Mouse (Mus musculus): ENCODE measurements around the gene Plcb1. TPM values are rescaled to one million over a fixed set of nuclear protein-coding genes. Genes with fewer than 3 reads are reported as not detected.
A peak's percentile ranks its signal among the peaks of the same experiment; 100 is the strongest.

The Plcb1 gene
- total RNA-seq, 1 experiment, result 0.89 TPM

GRCm38 (mm10) chr2:135053391-135053790 lies 267.5 kb downstream of the Plcb1 start:
- TF ChIP-seq MAFK (IDR thresholded peaks at IDR 0.05; ENCODE audit: insufficient read depth, low read depth, low read length) (no peak), CHD2 (IDR thresholded peaks at IDR 0.05; ENCODE audit: low read depth, low read length) (no peak), HCFC1 (IDR thresholded peaks at IDR 0.05; ENCODE audit: borderline replicate concordance, insufficient read depth, low read length) (no peak), ZNF384 (IDR thresholded peaks at IDR 0.05; ENCODE audit: low read depth, low read length) (no peak), ZC3H11A (IDR thresholded peaks at IDR 0.05; ENCODE audit: borderline replicate concordance, low read depth, low read length) (no peak)
- Histone ChIP-seq H3K4me3 (ENCODE audit: insufficient read depth in 1 of 2, low read depth in 1 of 2, low read length in 2 of 2, poor library complexity in 1 of 2, severe bottlenecking in 1 of 2) (no peak overlapping the region), H3K4me1 (ENCODE audit: control insufficient read depth in 2 of 2, insufficient read depth in 2 of 2, low read length in 2 of 2, poor library complexity in 1 of 2) (no peaks in the 10 kb centered on the region), H3K9me3 (ENCODE audit: control insufficient read depth, insufficient read depth, low read depth, low read length) (no peaks in the 10 kb centered on the region), H3K36me3 (ENCODE audit: control insufficient read depth, insufficient read depth, low read length, poor library complexity, severe bottlenecking) (no peaks in the 10 kb centered on the region), H3K9ac (ENCODE audit: insufficient read depth, low read depth, low read length, poor library complexity, severe bottlenecking) (no peak overlapping the region), H3K27ac (ENCODE audit: insufficient read depth, low read depth, low read length, poor library complexity, severe bottlenecking) (no peak overlapping the region)
- no peak for DNase-seq (ENCODE audit: low read depth, low spot score)
- in situ Hi-C loops (cut with MboI; ENCODE audit: low sequenced_read_pairs in 2 of 2, unreplicated experiment in 2 of 2), result no loop called here

- Histone ChIP-seq H3K27ac (ENCODE audit: insufficient read depth, low read depth, low read length, poor library complexity, severe bottlenecking) (no peak overlapping the region), H3K9me3 (ENCODE audit: control insufficient read depth, insufficient read depth, low read depth, low read length) (no peaks in the 10 kb centered on the region), H3K4me1 (ENCODE audit: control insufficient read depth in 2 of 2, insufficient read depth in 2 of 2, low read length in 2 of 2, poor library complexity in 1 of 2) (peaks cover 0 to 5% of the 10 kb centered on the region in 2 experiments; a peak in 2 of 4 replicates), H3K4me3 (ENCODE audit: insufficient read depth in 1 of 2, low read depth in 1 of 2, low read length in 2 of 2, poor library complexity in 1 of 2, severe bottlenecking in 1 of 2) (no peak overlapping the region), H3K36me3 (ENCODE audit: control insufficient read depth, insufficient read depth, low read length, poor library complexity, severe bottlenecking) (no peaks in the 10 kb centered on the region), H3K9ac (ENCODE audit: insufficient read depth, low read depth, low read length, poor library complexity, severe bottlenecking) (no peak overlapping the region)
- in situ Hi-C loops (cut with MboI; ENCODE audit: low sequenced_read_pairs in 2 of 2, unreplicated experiment in 2 of 2), result no loop called here
- TF ChIP-seq ZC3H11A (IDR thresholded peaks at IDR 0.05; ENCODE audit: borderline replicate concordance, low read depth, low read length), result no peak
- no peak for TF ChIP-seq MAFK (IDR thresholded peaks at IDR 0.05; ENCODE audit: insufficient read depth, low read depth, low read length)
- TF ChIP-seq ZNF384 (IDR thresholded peaks at IDR 0.05; ENCODE audit: low read depth, low read length), result no peak
- TF ChIP-seq HCFC1 (IDR thresholded peaks at IDR 0.05; ENCODE audit: borderline replicate concordance, insufficient read depth, low read length), result no peak
- TF ChIP-seq CHD2 (IDR thresholded peaks at IDR 0.05; ENCODE audit: low read depth, low read length), result no peak
- no peak for DNase-seq (ENCODE audit: low read depth, low spot score)
Observed at GRCm38 (mm10) chr2:135067419-135067818, 281.6 kb downstream of the Plcb1 start.

- in situ Hi-C loops (cut with MboI; ENCODE audit: low sequenced_read_pairs in 2 of 2, unreplicated experiment in 2 of 2), result no loop called here
- Histone ChIP-seq H3K27ac (ENCODE audit: insufficient read depth, low read depth, low read length, poor library complexity, severe bottlenecking) (no peak overlapping the region), H3K4me1 (ENCODE audit: control insufficient read depth in 2 of 2, insufficient read depth in 2 of 2, low read length in 2 of 2, poor library complexity in 1 of 2) (peaks cover 5 to 10% of the 10 kb centered on the region in 2 experiments; a peak in 3 of 4 replicates), H3K9me3 (ENCODE audit: control insufficient read depth, insufficient read depth, low read depth, low read length) (no peaks in the 10 kb centered on the region), H3K9ac (ENCODE audit: insufficient read depth, low read depth, low read length, poor library complexity, severe bottlenecking) (no peak overlapping the region), H3K36me3 (ENCODE audit: control insufficient read depth, insufficient read depth, low read length, poor library complexity, severe bottlenecking) (no peaks in the 10 kb centered on the region), H3K4me3 (ENCODE audit: insufficient read depth in 1 of 2, low read depth in 1 of 2, low read length in 2 of 2, poor library complexity in 1 of 2, severe bottlenecking in 1 of 2) (no peak overlapping the region)
- TF ChIP-seq CHD2 (IDR thresholded peaks at IDR 0.05; ENCODE audit: low read depth, low read length) (no peak), ZC3H11A (IDR thresholded peaks at IDR 0.05; ENCODE audit: borderline replicate concordance, low read depth, low read length) (no peak), MAFK (IDR thresholded peaks at IDR 0.05; ENCODE audit: insufficient read depth, low read depth, low read length) (no peak), HCFC1 (IDR thresholded peaks at IDR 0.05; ENCODE audit: borderline replicate concordance, insufficient read depth, low read length) (no peak), ZNF384 (IDR thresholded peaks at IDR 0.05; ENCODE audit: low read depth, low read length) (no peak)
- DNase-seq (ENCODE audit: low read depth, low spot score), result no peak
Observed at GRCm38 (mm10) chr2:135071349-135071748, 285.5 kb downstream of the Plcb1 start.

- TF ChIP-seq MAFK (IDR thresholded peaks at IDR 0.05; ENCODE audit: insufficient read depth, low read depth, low read length) (no peak), ZC3H11A (IDR thresholded peaks at IDR 0.05; ENCODE audit: borderline replicate concordance, low read depth, low read length) (no peak), HCFC1 (IDR thresholded peaks at IDR 0.05; ENCODE audit: borderline replicate concordance, insufficient read depth, low read length) (no peak), CHD2 (IDR thresholded peaks at IDR 0.05; ENCODE audit: low read depth, low read length) (0 out of 2 replicates have a peak, but pooled peaks have one; percentile 6), ZNF384 (IDR thresholded peaks at IDR 0.05; ENCODE audit: low read depth, low read length) (no peak)
- H3K4me1 ChIP-seq (ENCODE audit: control insufficient read depth in 2 of 2, insufficient read depth in 2 of 2, low read length in 2 of 2, poor library complexity in 1 of 2), result peaks cover 2 to 10% of the 10 kb centered on the region in 2 experiments; a peak in 2 of 4 replicates
- peak; percentile 52 for DNase-seq (ENCODE audit: low read depth, low spot score)
- peak overlapping the region in 1 of 2 experiments; percentile 37; a peak in 2 of 4 replicates for H3K4me3 ChIP-seq (ENCODE audit: insufficient read depth in 1 of 2, low read depth in 1 of 2, low read length in 2 of 2, poor library complexity in 1 of 2, severe bottlenecking in 1 of 2)
- H3K9me3 ChIP-seq (ENCODE audit: control insufficient read depth, insufficient read depth, low read depth, low read length), result no peaks in the 10 kb centered on the region
- no peak overlapping the region for H3K27ac ChIP-seq (ENCODE audit: insufficient read depth, low read depth, low read length, poor library complexity, severe bottlenecking)
- no peaks in the 10 kb centered on the region for H3K36me3 ChIP-seq (ENCODE audit: control insufficient read depth, insufficient read depth, low read length, poor library complexity, severe bottlenecking)
- H3K9ac ChIP-seq (ENCODE audit: insufficient read depth, low read depth, low read length, poor library complexity, severe bottlenecking), result no peak overlapping the region
- in situ Hi-C loops (cut with MboI; ENCODE audit: low sequenced_read_pairs in 2 of 2, unreplicated experiment in 2 of 2), result no loop called here
Observed at GRCm38 (mm10) chr2:135072503-135072902, 286.6 kb downstream of the Plcb1 start.
